Mouse (Mus musculus): ENCODE results near the gene Efemp2. TPM values are rescaled to one million over a fixed set of nuclear protein-coding genes. Genes with fewer than 3 reads are reported as not detected.
"Not testable (repeated sequence)": the region's sequence is repeated elsewhere in the genome, so short reads cannot be mapped to it uniquely, and the experiment has no call there.

Efemp2 gene
- polyA plus RNA-seq, 1 experiment, result 229 TPM

- H3K4me3 ChIP-seq (replicated peaks; ENCODE audit: control insufficient read depth, low read depth, low read length), result no peak overlapping the region
- peaks cover 2% of the 10 kb centered on the region; the same call in 1 of the 2 replicates for H3K4me1 ChIP-seq (ENCODE audit: control insufficient read depth, insufficient read depth, low read length)
- TF ChIP-seq POLR2A (IDR thresholded peaks at IDR 0.05; ENCODE audit: borderline replicate concordance, control insufficient read depth, low read depth, low read length), result no peak
- no peak for TF ChIP-seq CTCF (IDR thresholded peaks at IDR 0.05; ENCODE audit: control insufficient read depth, insufficient read depth, low read length)
- no peak overlapping the region for H3K27ac ChIP-seq (ENCODE audit: control insufficient read depth, insufficient read depth, low read depth, low read length, poor library complexity)
- 94% methylated on average over 8 of the region's 8 CpGs for WGBS
Observed at GRCm38 (mm10) chr19:5485371-5485770, 11.6 kb downstream of the Efemp2 start.

GRCm38 (mm10) chr19:5485821-5486220 lies 12.1 kb downstream of the Efemp2 start:
- peaks cover 2% of the 10 kb centered on the region; the same call in 1 of the 2 replicates for H3K4me1 ChIP-seq (ENCODE audit: control insufficient read depth, insufficient read depth, low read length)
- no peak overlapping the region for H3K27ac ChIP-seq (ENCODE audit: control insufficient read depth, insufficient read depth, low read depth, low read length, poor library complexity)
- WGBS, result 92% methylated on average over 7 of the region's 7 CpGs
- TF ChIP-seq CTCF (IDR thresholded peaks at IDR 0.05; ENCODE audit: control insufficient read depth, insufficient read depth, low read length) (no peak), POLR2A (IDR thresholded peaks at IDR 0.05; ENCODE audit: borderline replicate concordance, control insufficient read depth, low read depth, low read length) (no peak)
- no peak overlapping the region for H3K4me3 ChIP-seq (replicated peaks; ENCODE audit: control insufficient read depth, low read depth, low read length)

GRCm38 (mm10) chr19:5486286-5486685 lies 12.5 kb downstream of the Efemp2 start:
- no peak overlapping the region for H3K27ac ChIP-seq (ENCODE audit: control insufficient read depth, insufficient read depth, low read depth, low read length, poor library complexity)
- TF ChIP-seq CTCF (IDR thresholded peaks at IDR 0.05; ENCODE audit: control insufficient read depth, insufficient read depth, low read length) (no peak), POLR2A (IDR thresholded peaks at IDR 0.05; ENCODE audit: borderline replicate concordance, control insufficient read depth, low read depth, low read length) (no peak)
- no peak overlapping the region for H3K4me3 ChIP-seq (replicated peaks; ENCODE audit: control insufficient read depth, low read depth, low read length)
- WGBS, result 82% methylated on average over 8 of the region's 8 CpGs
- peaks cover 2% of the 10 kb centered on the region; the same call in 1 of the 2 replicates for H3K4me1 ChIP-seq (ENCODE audit: control insufficient read depth, insufficient read depth, low read length)

GRCm38 (mm10) chr19:5486771-5487170 lies 13.0 kb downstream of the Efemp2 start:
- Histone ChIP-seq H3K4me1 (ENCODE audit: control insufficient read depth, insufficient read depth, low read length) (peaks cover 2% of the 10 kb centered on the region; the same call in 1 of the 2 replicates), H3K4me3 (replicated peaks; ENCODE audit: control insufficient read depth, low read depth, low read length) (no peak overlapping the region), H3K27ac (ENCODE audit: control insufficient read depth, insufficient read depth, low read depth, low read length, poor library complexity) (no peak overlapping the region)
- WGBS, result 74% methylated on average over 4 of the region's 4 CpGs
- TF ChIP-seq CTCF (IDR thresholded peaks at IDR 0.05; ENCODE audit: control insufficient read depth, insufficient read depth, low read length), result no peak
- TF ChIP-seq POLR2A (IDR thresholded peaks at IDR 0.05; ENCODE audit: borderline replicate concordance, control insufficient read depth, low read depth, low read length), result no peak

GRCm38 (mm10) chr19:5487768-5488550 lies 14.2 kb downstream of the Efemp2 start, which contains the start of gene Mus81:
Gene Mus81 (minus strand): TSS chr19:5488402.
- WGBS, result under 1% methylated on average over 39 of the region's 39 CpGs
- peak within 1 kb of the TSS; percentile 94 for H3K27ac ChIP-seq (ENCODE audit: control insufficient read depth, insufficient read depth, low read depth, low read length, poor library complexity)
- peak within 1 kb of the TSS; percentile 94 for H3K4me3 ChIP-seq (replicated peaks; ENCODE audit: control insufficient read depth, low read depth, low read length)
- H3K4me1 ChIP-seq (ENCODE audit: control insufficient read depth, insufficient read depth, low read length), result peaks cover 2% of the 10 kb centered on the region; the same call in 1 of the 2 replicates
- TF ChIP-seq CTCF (IDR thresholded peaks at IDR 0.05; ENCODE audit: control insufficient read depth, insufficient read depth, low read length), result peak; percentile 86
- TF ChIP-seq POLR2A (IDR thresholded peaks at IDR 0.05; ENCODE audit: borderline replicate concordance, control insufficient read depth, low read depth, low read length), result peak; percentile 78

- TF ChIP-seq POLR2A (IDR thresholded peaks at IDR 0.05; ENCODE audit: borderline replicate concordance, control insufficient read depth, low read depth, low read length) (peak; percentile 75), CTCF (IDR thresholded peaks at IDR 0.05; ENCODE audit: control insufficient read depth, insufficient read depth, low read length) (peak; percentile 16; the same call in 1 of the 2 replicates)
- Histone ChIP-seq H3K4me3 (replicated peaks; ENCODE audit: control insufficient read depth, low read depth, low read length) (peak overlapping the region; percentile 68), H3K4me1 (ENCODE audit: control insufficient read depth, insufficient read depth, low read length) (peaks cover 2% of the 10 kb centered on the region; the same call in 1 of the 2 replicates), H3K27ac (ENCODE audit: control insufficient read depth, insufficient read depth, low read depth, low read length, poor library complexity) (peak overlapping the region; percentile 94)
- WGBS, result under 1% methylated on average over 26 of the region's 26 CpGs
Observed at GRCm38 (mm10) chr19:5488878-5489571, 15.3 kb downstream of the Efemp2 start.

- WGBS, result 14% methylated on average over 10 of the region's 10 CpGs
- peak overlapping the region; percentile 94 for H3K27ac ChIP-seq (ENCODE audit: control insufficient read depth, insufficient read depth, low read depth, low read length, poor library complexity)
- H3K4me3 ChIP-seq (replicated peaks; ENCODE audit: control insufficient read depth, low read depth, low read length); H3K4me1 ChIP-seq (ENCODE audit: control insufficient read depth, insufficient read depth, low read length): not testable (repeated sequence)
Observed at GRCm38 (mm10) chr19:5489721-5490120, 16.0 kb downstream of the Efemp2 start.

GRCm38 (mm10) chr19:5490313-5490897 lies 16.7 kb downstream of the Efemp2 start, which contains the start of gene Cfl1:
Gene Cfl1 (plus strand): TSS chr19:5490455.
- under 1% methylated on average over 62 of the region's 62 CpGs for WGBS
- Histone ChIP-seq H3K4me1 (ENCODE audit: control insufficient read depth, insufficient read depth, low read length) (peaks cover 2% of the 10 kb centered on the region; the same call in 1 of the 2 replicates), H3K4me3 (replicated peaks; ENCODE audit: control insufficient read depth, low read depth, low read length) (peak within 1 kb of the TSS; percentile 91), H3K27ac (ENCODE audit: control insufficient read depth, insufficient read depth, low read depth, low read length, poor library complexity) (peak within 1 kb of the TSS; percentile 97)
- TF ChIP-seq POLR2A (IDR thresholded peaks at IDR 0.05; ENCODE audit: borderline replicate concordance, control insufficient read depth, low read depth, low read length), result peak; percentile 89; the same call in 1 of the 2 replicates
- no peak for TF ChIP-seq CTCF (IDR thresholded peaks at IDR 0.05; ENCODE audit: control insufficient read depth, insufficient read depth, low read length)
